Mouse (Mus musculus) C2C12 (cell line): ENCODE data around the gene Caly.

Experiments
- CTCF ChIP-seq: IDR thresholded peaks from one replicate; pipeline ENCODE4 v1.5.1; 2011; ENCODE audit not compliant: control insufficient read depth, insufficient read depth, insufficient read length
- FOSL1 ChIP-seq: IDR thresholded peaks from one replicate; pipeline ENCODE4 v1.8.0; 2011; ENCODE audit warnings: mild to moderate bottlenecking, low read length; ENCODE audit not compliant: poor library complexity, insufficient read depth, severe bottlenecking
- MYOG ChIP-seq: IDR thresholded peaks from one replicate; pipeline ENCODE4 v1.6.1; 2011; ENCODE audit not compliant: control insufficient read depth, insufficient read length; ENCODE audit errors: extremely low read depth
- USF1 ChIP-seq: IDR thresholded peaks from one replicate; pipeline ENCODE4 v1.6.1; 2011; ENCODE audit warnings: low read depth, mild to moderate bottlenecking, control low read depth, moderate library complexity

DNA sequence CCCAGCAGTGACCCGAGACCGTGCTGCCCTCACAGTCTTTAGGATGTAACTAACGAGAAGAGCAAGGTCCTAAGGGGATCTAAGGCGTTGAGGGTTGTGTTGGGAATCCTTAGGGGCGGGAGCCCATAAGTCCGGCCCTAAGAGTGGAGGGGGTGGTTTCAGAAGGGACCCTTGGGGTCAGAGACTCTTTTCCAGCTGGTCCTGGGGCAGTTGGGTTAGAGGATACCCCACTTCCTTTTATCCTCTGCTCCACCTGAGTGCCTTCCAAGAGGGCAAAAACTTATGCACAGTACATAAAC is 20.6 kb downstream of the Caly start:
- TF ChIP-seq CTCF (no peak), USF1 (no peak), MYOG (no peak), FOSL1 (no peak)
